Mouse (Mus musculus) liver, embryonic 13.5 days (tissue): ENCODE data around the gene Nptx1. TPM values are rescaled to one million over a fixed set of nuclear protein-coding genes. Genes with fewer than 3 reads are reported as not detected.
A peak's percentile ranks its signal among the peaks of the same experiment; 100 is the strongest.

ENCODE experiments used
- ATAC-seq: fragments of 200-750 bp; cut with Nextera tagmentation; 2 replicates; pipeline ENCODE4 v1.8.0; 2017; ENCODE audit warnings: low read depth, mild to moderate bottlenecking, moderate number of reproducible peaks, moderate library complexity
- DNase-seq: peaks from one replicate; pipeline ENCODE4 v3.0.0; 2022
- H3K27ac ChIP-seq: fragments of 300-500 bp; sonication (generic); 2 replicates; pipeline ENCODE4 v1.5.1; 2015; ENCODE audit warnings: moderate library complexity, mild to moderate bottlenecking, inconsistent platforms
- H3K27me3 ChIP-seq: fragments of 300-500 bp; sonication (generic); 2 replicates; pipeline ENCODE4 v1.6.1; 2015; ENCODE audit warnings: mild to moderate bottlenecking, inconsistent platforms
- H3K36me3 ChIP-seq: fragments of 300-500 bp; sonication (generic); 2 replicates; pipeline ENCODE4 v1.6.1; 2015; ENCODE audit warnings: mild to moderate bottlenecking, inconsistent platforms
- H3K4me1 ChIP-seq: fragments of 300-500 bp; sonication (generic); replicated peaks from 2 replicates; pipeline ENCODE4 v1.6.1; 2015; ENCODE audit warnings: inconsistent platforms
- H3K4me2 ChIP-seq: fragments of 300-500 bp; sonication (generic); 2 replicates; pipeline ENCODE4 v1.6.1; 2015; ENCODE audit warnings: inconsistent platforms, mild to moderate bottlenecking, moderate library complexity
- H3K4me3 ChIP-seq: fragments of 300-500 bp; sonication (generic); replicated peaks from 2 replicates; pipeline ENCODE4 v1.5.1; 2015; ENCODE audit warnings: mild to moderate bottlenecking, inconsistent platforms
- H3K9ac ChIP-seq: fragments of 300-500 bp; sonication (generic); 2 replicates; pipeline ENCODE4 v1.6.1; 2015; ENCODE audit warnings: mild to moderate bottlenecking, inconsistent platforms
- H3K9me3 ChIP-seq: fragments of 300-500 bp; sonication (generic); replicated peaks from 2 replicates; pipeline ENCODE4 v1.6.1; 2016; ENCODE audit warnings: inconsistent platforms
- WGBS: fragments of 180-500 bp; shearing (Covaris S2); methylation state at CpG from one replicate; pipeline ENCODE4 v1.1.7; 2015; ENCODE audit not compliant: insufficient replicate concordance; 5-methylcytosine and 5-hydroxymethylcytosine counted together
- polyA plus RNA-seq: library from polyadenylated mRNA; unstranded; fragments of >200 nt; fragmentation: Nextera tagmentation; extraction: Ambion mirVana; gene quantifications from 2 replicates; pipeline ENCODE4 v1.2.1, GENCODE M21; 2015

Nptx1 gene
- polyA plus RNA-seq, 1 experiment from 2014 or later: 0.05 TPM

- WGBS: 62% methylated on average over 5 of the region's 5 CpGs
- peaks cover 20% of the 10 kb centered on the region for H3K36me3 ChIP-seq
- no peak overlapping the region for H3K9ac ChIP-seq
- DNase-seq (no peak), ATAC-seq (no peak)
- H3K27me3 ChIP-seq: peaks cover 24% of the 10 kb centered on the region
- 0 out of 2 replicates have a peak, but pooled peaks cover 2% of the 10 kb centered on the region for H3K4me1 ChIP-seq
- H3K9me3 ChIP-seq: no peaks in the 10 kb centered on the region
- H3K4me2 ChIP-seq: no peak overlapping the region
- no peak overlapping the region for H3K27ac ChIP-seq
- H3K4me3 ChIP-seq: no peak overlapping the region
Observed at GRCm38 (mm10) chr11:119509165-119509776, 38.3 kb downstream of the Nptx1 start.

GRCm38 (mm10) chr11:119507772-119508171 is 39.8 kb downstream of the Nptx1 start:
- H3K4me1 ChIP-seq: peaks cover 5% of the 10 kb centered on the region; the same call in 1 of the 2 replicates
- DNase-seq: no peak
- no peaks in the 10 kb centered on the region for H3K9me3 ChIP-seq
- H3K27ac ChIP-seq: no peak overlapping the region
- H3K27me3 ChIP-seq: peaks cover 9% of the 10 kb centered on the region; the same call in 1 of the 2 replicates
- no peak for ATAC-seq
- no peak overlapping the region for H3K4me3 ChIP-seq
- WGBS: 71% methylated on average over 8 of the region's 8 CpGs
- no peak overlapping the region for H3K4me2 ChIP-seq
- peaks cover 26% of the 10 kb centered on the region for H3K36me3 ChIP-seq
- no peak overlapping the region for H3K9ac ChIP-seq

GRCm38 (mm10) chr11:119506386-119506785 is 41.2 kb downstream of the Nptx1 start:
- H3K4me3 ChIP-seq: no peak overlapping the region
- H3K4me2 ChIP-seq: no peak overlapping the region
- no peak overlapping the region for H3K9ac ChIP-seq
- WGBS: 72% methylated on average over 4 of the region's 4 CpGs
- H3K27me3 ChIP-seq: no peaks in the 10 kb centered on the region
- H3K4me1 ChIP-seq: peaks cover 5% of the 10 kb centered on the region; the same call in 1 of the 2 replicates
- DNase-seq (no peak), ATAC-seq (no peak)
- H3K36me3 ChIP-seq: peaks cover 39% of the 10 kb centered on the region
- no peak overlapping the region for H3K27ac ChIP-seq
- no peaks in the 10 kb centered on the region for H3K9me3 ChIP-seq

- Histone ChIP-seq H3K27me3 (no peaks in the 10 kb centered on the region), H3K27ac (no peak overlapping the region), H3K4me1 (peaks cover 5% of the 10 kb centered on the region; the same call in 1 of the 2 replicates), H3K9ac (no peak overlapping the region), H3K9me3 (no peaks in the 10 kb centered on the region), H3K36me3 (peaks cover 55% of the 10 kb centered on the region), H3K4me2 (no peak overlapping the region), H3K4me3 (no peak overlapping the region)
- DNase-seq: peak; percentile 39
- ATAC-seq: peak; percentile 43; the same call in 1 of the 2 replicates
Observed at GRCm38 (mm10) chr11:119503675-119504074, 43.9 kb downstream of the Nptx1 start.

- no peaks in the 10 kb centered on the region for H3K9me3 ChIP-seq
- DNase-seq (no peak), ATAC-seq (no peak)
- H3K9ac ChIP-seq: no peak overlapping the region
- no peaks in the 10 kb centered on the region for H3K27me3 ChIP-seq
- H3K36me3 ChIP-seq: peaks cover 43% of the 10 kb centered on the region
- no peak overlapping the region for H3K4me3 ChIP-seq
- H3K27ac ChIP-seq: no peak overlapping the region
- H3K4me1 ChIP-seq: peaks cover 5% of the 10 kb centered on the region; the same call in 1 of the 2 replicates
- no peak overlapping the region for H3K4me2 ChIP-seq
- WGBS: 81% methylated on average over 2 of the region's 2 CpGs
Observed at GRCm38 (mm10) chr11:119500011-119500410, 47.5 kb downstream of the Nptx1 start.

GRCm38 (mm10) chr11:119499297-119499696 is 48.3 kb downstream of the Nptx1 start:
- H3K4me2 ChIP-seq: no peak overlapping the region
- H3K4me3 ChIP-seq: no peak overlapping the region
- ATAC-seq (no peak), DNase-seq (no peak)
- WGBS: 84% methylated on average over 4 of the region's 4 CpGs
- H3K36me3 ChIP-seq: peaks cover 37% of the 10 kb centered on the region
- H3K27ac ChIP-seq: no peak overlapping the region
- H3K4me1 ChIP-seq: peaks cover 5% of the 10 kb centered on the region; the same call in 1 of the 2 replicates
- H3K9ac ChIP-seq: no peak overlapping the region
- H3K9me3 ChIP-seq: no peaks in the 10 kb centered on the region
- no peaks in the 10 kb centered on the region for H3K27me3 ChIP-seq

- no peak for ATAC-seq
- Histone ChIP-seq H3K4me1 (peaks cover 9% of the 10 kb centered on the region), H3K9ac (no peak overlapping the region), H3K27me3 (no peaks in the 10 kb centered on the region), H3K27ac (no peak overlapping the region), H3K4me3 (no peak overlapping the region), H3K4me2 (no peak overlapping the region), H3K36me3 (peaks cover 28% of the 10 kb centered on the region), H3K9me3 (no peaks in the 10 kb centered on the region)
- DNase-seq: no peak
- WGBS: 66% methylated on average over 4 of the region's 4 CpGs
Observed at GRCm38 (mm10) chr11:119497451-119497850, 50.1 kb downstream of the Nptx1 start.

GRCm38 (mm10) chr11:119496147-119496546 is 51.4 kb downstream of the Nptx1 start:
- no peak for DNase-seq
- Histone ChIP-seq H3K4me2 (no peak overlapping the region), H3K36me3 (peaks cover 16% of the 10 kb centered on the region), H3K9ac (no peak overlapping the region), H3K4me3 (no peak overlapping the region), H3K27me3 (no peaks in the 10 kb centered on the region), H3K4me1 (peaks cover 17% of the 10 kb centered on the region), H3K27ac (no peak overlapping the region), H3K9me3 (no peaks in the 10 kb centered on the region)
- WGBS: 85% methylated on average over 5 of the region's 5 CpGs
- no peak for ATAC-seq

- Histone ChIP-seq H3K9me3 (no peaks in the 10 kb centered on the region), H3K9ac (no peak overlapping the region), H3K27me3 (no peaks in the 10 kb centered on the region), H3K27ac (no peak overlapping the region), H3K4me2 (no peak overlapping the region), H3K36me3 (0 out of 2 replicates have a peak, but pooled peaks cover 2% of the 10 kb centered on the region), H3K4me1 (peaks cover 31% of the 10 kb centered on the region), H3K4me3 (no peak overlapping the region)
- no peak for ATAC-seq
- 78% methylated on average over 4 of the region's 4 CpGs for WGBS
- no peak for DNase-seq
Observed at GRCm38 (mm10) chr11:119493516-119493915, 54.0 kb downstream of the Nptx1 start.

- DNase-seq (peak; percentile 19), ATAC-seq (no peak)
- H3K27me3 ChIP-seq: no peaks in the 10 kb centered on the region
- H3K4me3 ChIP-seq: peak overlapping the region; percentile 79; the same call in 1 of the 2 replicates
- H3K27ac ChIP-seq: no peak overlapping the region
- H3K36me3 ChIP-seq: 0 out of 2 replicates have a peak, but pooled peaks cover 2% of the 10 kb centered on the region
- WGBS: 87% methylated on average over 6 of the region's 6 CpGs
- peaks cover 31% of the 10 kb centered on the region for H3K4me1 ChIP-seq
- H3K9ac ChIP-seq: 0 out of 2 replicates have a peak overlapping the region, but pooled peaks have one; percentile 6
- peak overlapping the region; percentile 92 for H3K4me2 ChIP-seq
- H3K9me3 ChIP-seq: no peaks in the 10 kb centered on the region
Observed at GRCm38 (mm10) chr11:119492830-119493229, 54.7 kb downstream of the Nptx1 start.

GRCm38 (mm10) chr11:119491690-119492087 is 55.9 kb downstream of the Nptx1 start:
- DNase-seq: no peak
- H3K4me3 ChIP-seq: peak overlapping the region; percentile 79
- H3K4me2 ChIP-seq: peak overlapping the region; percentile 92
- H3K36me3 ChIP-seq: peaks cover 5% of the 10 kb centered on the region; the same call in 1 of the 2 replicates
- WGBS: 4% methylated on average over 27 of the region's 27 CpGs
- peak overlapping the region; percentile 78; the same call in 1 of the 2 replicates for H3K27ac ChIP-seq
- no peak for ATAC-seq
- H3K9me3 ChIP-seq: no peaks in the 10 kb centered on the region
- H3K9ac ChIP-seq: peak overlapping the region; percentile 85
- H3K27me3 ChIP-seq: no peaks in the 10 kb centered on the region
- H3K4me1 ChIP-seq: peaks cover 31% of the 10 kb centered on the region
